Mouse (Mus musculus): ENCODE data around the gene Paics. TPM values are rescaled to one million over a fixed set of nuclear protein-coding genes. Genes with fewer than 3 reads are reported as not detected.
"Not testable (repeated sequence)": the region's sequence is repeated elsewhere in the genome, so short reads cannot be mapped to it uniquely, and the experiment has no call there.

The Paics gene
- polyA plus RNA-seq, 1 experiment from 2014 or later: 44.9 TPM

DNA sequence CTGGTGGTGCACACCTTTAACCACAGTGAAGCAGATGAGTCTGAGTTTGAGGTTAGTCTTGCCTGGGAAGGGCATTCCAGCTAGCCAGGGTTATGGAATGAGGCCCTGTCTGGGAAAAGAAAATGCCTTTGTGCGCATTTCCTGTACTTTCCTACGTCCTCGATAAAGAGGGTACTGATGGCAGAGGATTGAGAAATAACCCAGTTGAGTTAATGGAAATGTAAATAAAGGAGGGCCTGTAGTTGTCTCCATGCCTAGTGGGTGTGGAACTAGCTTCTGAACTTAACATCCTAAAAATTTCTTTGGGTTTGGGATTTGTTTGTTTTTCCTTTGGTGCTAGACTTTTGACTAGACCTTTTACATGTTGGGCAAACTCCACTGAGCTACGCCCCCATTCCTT is 4.4 kb downstream of the Paics start:
- no peak overlapping the region for H3K4me2 ChIP-seq (replicated peaks; ENCODE audit: low read depth)
- no peaks in the 10 kb centered on the region for H3K9me3 ChIP-seq (ENCODE audit: control insufficient read depth)
- H3K9ac ChIP-seq (ENCODE audit: low read depth, low read length): no peak overlapping the region
- 41% methylated on average over 4 of the region's 4 CpGs for WGBS
- peaks cover 28% of the 10 kb centered on the region for H3K36me3 ChIP-seq (ENCODE audit: control insufficient read depth, insufficient read depth)
- H3K27me3 ChIP-seq (replicated peaks; ENCODE audit: control insufficient read depth, insufficient read depth, low read length): no peaks in the 10 kb centered on the region
- H3K4me3 ChIP-seq (ENCODE audit: low read depth, low read length): no peak overlapping the region
- no peak for ATAC-seq
- H3K4me1 ChIP-seq (replicated peaks; ENCODE audit: control insufficient read depth, insufficient read depth, low read length): no peaks in the 10 kb centered on the region
- TF ChIP-seq CTCF (IDR thresholded peaks at IDR 0.05; ENCODE audit: low read depth): no peak
- no peak overlapping the region for H3K27ac ChIP-seq (ENCODE audit: low read depth, low read length)

DNA sequence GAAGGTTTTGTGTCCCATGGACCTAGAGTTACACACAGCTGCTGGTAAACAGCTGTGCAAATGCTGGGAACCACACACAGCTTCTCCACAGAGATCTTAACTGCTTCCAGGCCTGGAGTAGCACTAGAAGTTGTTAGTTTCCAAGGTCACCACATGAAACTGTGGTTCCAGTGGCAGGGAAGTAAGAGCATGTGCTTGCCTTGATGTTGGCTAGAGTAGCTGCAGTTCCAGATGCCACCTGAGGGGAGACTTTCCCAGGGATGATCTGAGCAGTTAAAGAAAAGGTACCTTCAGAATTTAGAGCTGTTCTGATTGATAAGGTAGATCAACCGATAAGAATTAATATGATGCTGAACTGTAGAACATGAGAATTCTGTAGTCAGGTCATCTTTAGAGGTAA is 6.8 kb downstream of the Paics start:
- H3K27me3 ChIP-seq (replicated peaks; ENCODE audit: control insufficient read depth, insufficient read depth, low read length): no peaks in the 10 kb centered on the region
- no peak overlapping the region for H3K4me3 ChIP-seq (ENCODE audit: low read depth, low read length)
- no peak for ATAC-seq
- H3K9me3 ChIP-seq (ENCODE audit: control insufficient read depth): no peaks in the 10 kb centered on the region
- H3K36me3 ChIP-seq (ENCODE audit: control insufficient read depth, insufficient read depth): peaks cover 45% of the 10 kb centered on the region
- no peak overlapping the region for H3K9ac ChIP-seq (ENCODE audit: low read depth, low read length)
- no peak overlapping the region for H3K4me2 ChIP-seq (replicated peaks; ENCODE audit: low read depth)
- 94% methylated on average over 1 of the region's 1 CpGs for WGBS
- no peaks in the 10 kb centered on the region for H3K4me1 ChIP-seq (replicated peaks; ENCODE audit: control insufficient read depth, insufficient read depth, low read length)
- H3K27ac ChIP-seq (ENCODE audit: low read depth, low read length): no peak overlapping the region
- TF ChIP-seq CTCF (IDR thresholded peaks at IDR 0.05; ENCODE audit: low read depth): peak; percentile 49

DNA sequence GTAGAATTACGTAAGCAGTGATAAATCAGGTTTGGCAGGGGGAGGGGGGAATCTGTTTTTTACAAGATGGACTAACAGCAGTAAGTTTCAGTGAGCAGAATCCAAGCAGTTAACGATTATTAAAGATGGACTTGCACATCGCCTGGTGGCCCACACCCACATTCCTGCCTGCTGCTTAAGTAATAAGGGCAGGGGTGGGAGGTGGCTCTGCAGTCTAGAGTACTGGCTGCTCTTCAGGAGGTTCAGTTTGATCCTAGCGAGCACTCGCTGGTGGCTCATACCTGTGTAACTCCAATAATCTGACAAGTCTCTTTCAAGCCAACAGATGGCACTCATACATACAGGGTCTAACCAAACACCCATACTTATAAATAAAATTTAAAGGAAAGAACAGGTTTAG is 8.5 kb downstream of the Paics start:
- Histone ChIP-seq H3K4me3 (ENCODE audit: low read depth, low read length) (no peak overlapping the region), H3K36me3 (ENCODE audit: control insufficient read depth, insufficient read depth) (peaks cover 59% of the 10 kb centered on the region), H3K27ac (ENCODE audit: low read depth, low read length) (no peak overlapping the region), H3K27me3 (replicated peaks; ENCODE audit: control insufficient read depth, insufficient read depth, low read length) (no peaks in the 10 kb centered on the region), H3K9ac (ENCODE audit: low read depth, low read length) (no peak overlapping the region), H3K4me1 (replicated peaks; ENCODE audit: control insufficient read depth, insufficient read depth, low read length) (no peaks in the 10 kb centered on the region), H3K9me3 (ENCODE audit: control insufficient read depth) (no peaks in the 10 kb centered on the region), H3K4me2 (replicated peaks; ENCODE audit: low read depth) (no peak overlapping the region)
- no peak for TF ChIP-seq CTCF (IDR thresholded peaks at IDR 0.05; ENCODE audit: low read depth)
- ATAC-seq: no peak
- WGBS: 54% methylated on average over 5 of the region's 5 CpGs

DNA sequence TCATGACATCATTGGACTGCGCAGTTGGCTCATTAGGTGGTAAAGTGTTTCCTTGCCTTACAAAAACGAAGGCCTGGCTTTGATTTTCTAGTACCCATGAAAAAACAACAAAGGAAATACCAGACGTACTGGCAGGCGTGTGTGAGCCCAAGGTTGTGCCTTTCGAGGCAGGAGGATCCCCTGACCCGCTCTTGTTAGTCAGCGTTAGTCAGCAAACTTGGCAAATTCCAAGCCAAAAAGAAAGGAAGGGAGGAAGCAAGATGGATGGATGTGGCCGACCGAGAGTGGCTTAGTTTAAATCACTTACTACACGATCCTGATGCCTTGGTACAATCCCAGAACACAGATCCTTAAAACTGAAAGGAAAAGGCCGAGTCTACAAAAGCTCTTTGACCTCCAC is 11.4 kb downstream of the Paics start:
- no peak overlapping the region for H3K9ac ChIP-seq (ENCODE audit: low read depth, low read length)
- no peaks in the 10 kb centered on the region for H3K4me1 ChIP-seq (replicated peaks; ENCODE audit: control insufficient read depth, insufficient read depth, low read length)
- H3K4me2 ChIP-seq (replicated peaks; ENCODE audit: low read depth): no peak overlapping the region
- peaks cover 75% of the 10 kb centered on the region for H3K36me3 ChIP-seq (ENCODE audit: control insufficient read depth, insufficient read depth)
- no peaks in the 10 kb centered on the region for H3K27me3 ChIP-seq (replicated peaks; ENCODE audit: control insufficient read depth, insufficient read depth, low read length)
- H3K27ac ChIP-seq (ENCODE audit: low read depth, low read length): no peak overlapping the region
- no peak for ATAC-seq
- WGBS: 89% methylated on average over 11 of the region's 11 CpGs
- TF ChIP-seq CTCF (IDR thresholded peaks at IDR 0.05; ENCODE audit: low read depth): no peak
- no peak overlapping the region for H3K4me3 ChIP-seq (ENCODE audit: low read depth, low read length)
- no peaks in the 10 kb centered on the region for H3K9me3 ChIP-seq (ENCODE audit: control insufficient read depth)

DNA sequence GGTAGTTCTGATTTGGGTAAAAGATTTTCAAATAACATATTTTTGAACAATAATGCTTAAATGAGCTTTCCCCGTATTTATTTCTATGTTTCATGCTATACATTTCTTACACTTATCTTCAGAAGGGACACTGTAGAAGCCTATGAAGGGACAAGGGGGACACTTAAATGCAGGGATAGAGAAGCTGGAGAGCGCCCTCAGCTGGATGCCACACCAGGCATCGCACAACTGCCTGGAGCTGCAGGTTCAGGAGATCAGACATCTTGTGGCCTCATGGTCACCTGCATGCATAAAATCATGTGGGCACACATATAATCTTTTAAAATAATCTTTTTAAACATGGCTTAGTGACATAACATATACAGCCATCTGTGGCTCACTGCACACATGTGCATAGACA is 13.5 kb downstream of the Paics start:
- no peak for ATAC-seq

DNA sequence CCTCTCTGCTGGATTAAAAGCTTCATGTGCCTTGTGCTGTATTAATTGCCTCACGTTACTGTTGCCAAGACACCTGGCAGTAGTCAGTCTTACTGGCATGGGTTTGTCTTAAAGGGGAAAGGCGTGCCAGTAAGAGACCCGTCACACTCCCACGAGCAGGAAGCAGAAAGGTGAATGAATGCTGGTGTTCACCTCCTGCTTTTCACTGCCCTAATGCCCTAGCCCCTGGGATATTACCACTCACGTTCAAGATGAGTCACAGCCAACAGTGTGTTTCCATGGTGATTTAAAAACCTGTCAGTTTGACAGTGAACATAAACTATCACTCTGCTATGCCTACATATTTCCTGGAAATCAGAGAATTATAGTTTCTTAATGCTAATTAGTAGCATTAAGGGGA is 18.1 kb downstream of the Paics start:
- Histone ChIP-seq H3K36me3 (ENCODE audit: control insufficient read depth, insufficient read depth) (peaks cover 42% of the 10 kb centered on the region), H3K27me3 (replicated peaks; ENCODE audit: control insufficient read depth, insufficient read depth, low read length) (no peaks in the 10 kb centered on the region), H3K4me2 (replicated peaks; ENCODE audit: low read depth) (no peak overlapping the region), H3K9ac (ENCODE audit: low read depth, low read length) (no peak overlapping the region), H3K9me3 (ENCODE audit: control insufficient read depth) (no peaks in the 10 kb centered on the region), H3K4me1 (replicated peaks; ENCODE audit: control insufficient read depth, insufficient read depth, low read length) (no peaks in the 10 kb centered on the region), H3K4me3 (ENCODE audit: low read depth, low read length) (no peak overlapping the region), H3K27ac (ENCODE audit: low read depth, low read length) (no peak overlapping the region)
- ATAC-seq: no peak
- 49% methylated on average over 5 of the region's 5 CpGs for WGBS
- TF ChIP-seq CTCF (IDR thresholded peaks at IDR 0.05; ENCODE audit: low read depth): no peak

More for the DNA sequence above, 13.5 kb downstream of the Paics start:
- H3K27me3 ChIP-seq (replicated peaks; ENCODE audit: control insufficient read depth, insufficient read depth, low read length): no peaks in the 10 kb centered on the region
- H3K4me2 ChIP-seq (replicated peaks; ENCODE audit: low read depth): no peak overlapping the region
- no peak overlapping the region for H3K4me3 ChIP-seq (ENCODE audit: low read depth, low read length)
- peaks cover 73% of the 10 kb centered on the region for H3K36me3 ChIP-seq (ENCODE audit: control insufficient read depth, insufficient read depth)
- no peaks in the 10 kb centered on the region for H3K9me3 ChIP-seq (ENCODE audit: control insufficient read depth)
- H3K27ac ChIP-seq (ENCODE audit: low read depth, low read length): no peak overlapping the region
- WGBS: 91% methylated on average over 3 of the region's 3 CpGs
- no peak overlapping the region for H3K9ac ChIP-seq (ENCODE audit: low read depth, low read length)
- peak; percentile 54 for TF ChIP-seq CTCF (IDR thresholded peaks at IDR 0.05; ENCODE audit: low read depth)
- H3K4me1 ChIP-seq (replicated peaks; ENCODE audit: control insufficient read depth, insufficient read depth, low read length): no peaks in the 10 kb centered on the region

DNA sequence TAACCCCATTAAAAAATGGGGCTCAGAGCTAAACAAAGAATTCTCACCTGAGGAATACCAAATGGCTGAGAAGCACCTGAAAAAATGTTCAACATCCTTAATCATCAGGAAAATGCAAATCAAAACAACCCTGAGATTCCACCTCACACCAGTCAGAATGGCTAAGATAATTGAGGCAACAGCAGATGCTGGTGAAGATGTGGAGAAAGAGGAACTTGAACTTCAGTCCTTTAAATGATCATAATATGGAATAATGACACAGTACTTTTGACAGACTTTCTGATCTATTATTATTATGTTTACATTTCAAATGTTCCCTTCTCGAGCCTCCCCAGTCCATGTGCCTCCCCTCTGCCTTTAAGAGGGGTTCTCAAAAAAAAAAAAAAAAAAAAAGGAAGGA is 20.0 kb downstream of the Paics start:
- not testable (repeated sequence) for H3K27me3 ChIP-seq (replicated peaks; ENCODE audit: control insufficient read depth, insufficient read depth, low read length); ATAC-seq; H3K4me2 ChIP-seq (replicated peaks; ENCODE audit: low read depth); H3K9ac ChIP-seq (ENCODE audit: low read depth, low read length); H3K4me3 ChIP-seq (ENCODE audit: low read depth, low read length); H3K9me3 ChIP-seq (ENCODE audit: control insufficient read depth); H3K4me1 ChIP-seq (replicated peaks; ENCODE audit: control insufficient read depth, insufficient read depth, low read length); H3K27ac ChIP-seq (ENCODE audit: low read depth, low read length)
- WGBS: 68% methylated on average over 1 of the region's 1 CpGs
- H3K36me3 ChIP-seq (ENCODE audit: control insufficient read depth, insufficient read depth): peaks cover 26% of the 10 kb centered on the region
